Mouse (Mus musculus) hindbrain, postnatal 0 days (tissue): Measurements from ENCODE around the gene Boc. TPM values are rescaled to one million over a fixed set of nuclear protein-coding genes. Genes with fewer than 3 reads are reported as not detected.
A peak's percentile ranks its signal among the peaks of the same experiment; 100 is the strongest.

Experiments
- ATAC-seq: fragments of 200-750 bp; cut with Nextera tagmentation; 2 replicates; pipeline ENCODE4 v1.8.0; 2017; ENCODE audit warnings: mild to moderate bottlenecking, moderate TSS enrichment, moderate library complexity
- DNase-seq: peaks from one replicate; pipeline ENCODE4 v3.0.0-alpha.2; 2015; ENCODE audit warnings: low spot score
- H3K27ac ChIP-seq: fragments of 300-500 bp; sonication (generic); 2 replicates; pipeline ENCODE4 v1.5.1; 2014; ENCODE audit warnings: mild to moderate bottlenecking
- H3K27me3 ChIP-seq: fragments of 300-500 bp; sonication (generic); 2 replicates; pipeline ENCODE4 v1.6.1; 2014; ENCODE audit warnings: low read length, mixed read lengths; ENCODE audit not compliant: insufficient read depth
- H3K36me3 ChIP-seq: fragments of 300-500 bp; sonication (generic); 2 replicates; pipeline ENCODE4 v1.6.1; 2014; ENCODE audit warnings: low read length, mixed read lengths; ENCODE audit not compliant: insufficient read depth
- H3K4me1 ChIP-seq: fragments of 300-500 bp; sonication (generic); 2 replicates; pipeline ENCODE4 v1.6.1; 2014; ENCODE audit warnings: antibody characterized with exemption, low read length, mixed read lengths; ENCODE audit not compliant: insufficient read depth
- H3K4me2 ChIP-seq: fragments of 300-500 bp; sonication (generic); 2 replicates; pipeline ENCODE4 v1.6.1; 2014; ENCODE audit warnings: low read depth, mild to moderate bottlenecking, low read length, moderate library complexity, mixed read lengths
- H3K4me3 ChIP-seq: fragments of 300-500 bp; sonication (generic); 2 replicates; pipeline ENCODE4 v1.5.1; 2014; ENCODE audit warnings: low read length
- H3K9ac ChIP-seq: fragments of 300-500 bp; sonication (generic); replicated peaks from 2 replicates; pipeline ENCODE4 v1.6.1; 2014; ENCODE audit warnings: mild to moderate bottlenecking, low read length, moderate library complexity, mixed read lengths
- H3K9me3 ChIP-seq: fragments of 300-500 bp; sonication (generic); 2 replicates; pipeline ENCODE4 v1.6.1; 2016; ENCODE audit warnings: low read length, mixed read lengths
- CTCF ChIP-seq: IDR thresholded peaks from 2 replicates; pipeline ENCODE4 v1.5.1; 2016; ENCODE audit warnings: antibody characterized with exemption, control low read depth, low read depth
- WGBS: fragments of 180-500 bp; shearing (Covaris S2); extraction: QIAGEN DNeasy Blood & Tissue Kit; methylation state at CpG from one replicate; pipeline ENCODE4 v1.1.7; 2014; 5-methylcytosine and 5-hydroxymethylcytosine counted together
- polyA plus RNA-seq: library from polyadenylated mRNA; unstranded; fragments of >200 nt; fragmentation: Nextera tagmentation; extraction: Ambion mirVana; gene quantifications from 2 replicates; pipeline ENCODE4 v1.2.1, GENCODE M21; 2015
- total RNA-seq: library from RNA; depleted of rRNA; stranded (reverse); fragments of >200 nt; gene quantifications from 2 replicates; pipeline ENCODE4 v1.2.3, GENCODE M21; 2014

Gene Boc
- total and polyA plus RNA-seq, 2 experiments from 2014 or later, result 6.8 to 45.5 TPM

DNA sequence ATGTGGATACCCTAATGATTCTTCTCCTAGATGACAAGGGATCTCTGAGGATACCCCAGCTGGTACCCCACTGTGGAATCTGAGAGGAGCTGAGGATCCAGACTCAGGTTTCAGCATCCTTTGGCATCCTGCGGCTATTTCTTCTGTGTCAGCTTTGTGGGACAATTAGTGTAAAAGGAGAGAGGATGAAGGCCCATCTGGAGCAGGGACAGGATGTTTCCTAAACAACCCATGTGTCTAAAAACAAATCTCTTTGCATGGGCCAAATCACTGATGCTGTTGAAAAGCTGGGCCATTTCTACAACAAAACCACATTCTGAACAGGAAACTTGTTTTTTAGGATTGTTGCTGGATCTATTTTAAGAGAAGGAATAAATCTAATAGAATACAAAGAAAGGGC is 53.5 kb downstream of the Boc start:
- TF ChIP-seq CTCF, result no peak
- H3K4me3 ChIP-seq, result no peak overlapping the region
- H3K9me3 ChIP-seq, result no peaks in the 10 kb centered on the region
- 0 out of 2 replicates have a peak, but pooled peaks cover 8% of the 10 kb centered on the region for H3K36me3 ChIP-seq
- H3K27ac ChIP-seq, result no peak overlapping the region
- H3K27me3 ChIP-seq, result no peaks in the 10 kb centered on the region
- H3K9ac ChIP-seq, result no peak overlapping the region
- no peak overlapping the region for H3K4me2 ChIP-seq
- ATAC-seq, result no peak
- DNase-seq, result no peak
- peaks cover 14% of the 10 kb centered on the region for H3K4me1 ChIP-seq
- WGBS, result 80% methylated on average over 1 of the region's 1 CpGs

GRCm38 (mm10) chr16:44502895-44503575 is 55.7 kb downstream of the Boc start:
- Histone ChIP-seq H3K9me3 (no peaks in the 10 kb centered on the region), H3K4me1 (peaks cover 6% of the 10 kb centered on the region; the same call in 1 of the 2 replicates), H3K27ac (peak overlapping the region; percentile 49; the same call in 1 of the 2 replicates), H3K27me3 (no peaks in the 10 kb centered on the region), H3K9ac (no peak overlapping the region), H3K36me3 (peaks cover 24% of the 10 kb centered on the region; the same call in 1 of the 2 replicates), H3K4me3 (no peak overlapping the region), H3K4me2 (no peak overlapping the region)
- ATAC-seq (peak; percentile 84), DNase-seq (peak; percentile 79)
- WGBS, result 39% methylated on average over 8 of the region's 8 CpGs
- no peak for TF ChIP-seq CTCF

DNA sequence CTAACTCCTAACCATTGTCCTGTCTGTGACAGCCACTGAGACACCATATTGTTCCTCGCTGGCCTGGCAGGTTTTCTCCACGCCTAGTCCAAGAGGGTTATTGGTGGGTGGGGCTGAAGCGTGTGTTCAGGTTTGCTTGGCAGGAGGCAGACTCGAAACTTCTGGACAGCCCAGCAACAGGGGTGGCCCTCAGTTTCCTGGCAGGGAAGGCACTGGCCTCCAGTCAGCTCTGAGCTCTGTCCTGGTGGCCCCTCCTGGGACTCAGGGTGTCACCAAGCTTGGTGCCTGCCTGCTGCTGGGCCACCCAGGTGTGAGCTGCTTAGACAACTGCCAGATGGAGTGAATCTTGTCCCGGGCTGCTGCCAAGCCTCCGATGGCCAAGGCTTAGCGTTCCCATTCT is 56.4 kb downstream of the Boc start:
- Histone ChIP-seq H3K9me3 (no peaks in the 10 kb centered on the region), H3K27me3 (no peaks in the 10 kb centered on the region), H3K4me2 (no peak overlapping the region), H3K9ac (no peak overlapping the region), H3K27ac (peak overlapping the region; percentile 36; the same call in 1 of the 2 replicates), H3K4me1 (peaks cover 2% of the 10 kb centered on the region; the same call in 1 of the 2 replicates), H3K4me3 (no peak overlapping the region), H3K36me3 (peaks cover 30% of the 10 kb centered on the region; the same call in 1 of the 2 replicates)
- ATAC-seq (peak; percentile 16; the same call in 1 of the 2 replicates), DNase-seq (peak; percentile 54)
- no peak for TF ChIP-seq CTCF
- WGBS, result 45% methylated on average over 7 of the region's 7 CpGs

- no peak for ATAC-seq
- WGBS, result 82% methylated on average over 10 of the region's 10 CpGs
- H3K9ac ChIP-seq, result no peak overlapping the region
Observed at GRCm38 (mm10) chr16:44501783-44502182, 56.9 kb downstream of the Boc start.

GRCm38 (mm10) chr16:44498447-44498846 is 60.2 kb downstream of the Boc start:
- ATAC-seq (no peak), DNase-seq (no peak)
- Histone ChIP-seq H3K9ac (no peak overlapping the region), H3K4me3 (no peak overlapping the region), H3K27me3 (no peaks in the 10 kb centered on the region), H3K36me3 (peaks cover 31% of the 10 kb centered on the region; the same call in 1 of the 2 replicates), H3K9me3 (no peaks in the 10 kb centered on the region), H3K4me2 (no peak overlapping the region), H3K4me1 (0 out of 2 replicates have a peak, but pooled peaks cover 3% of the 10 kb centered on the region), H3K27ac (no peak overlapping the region)
- no peak for TF ChIP-seq CTCF
- WGBS, result 87% methylated on average over 3 of the region's 3 CpGs

More at GRCm38 (mm10) chr16:44501783-44502182, 56.9 kb downstream of the Boc start:
- no peak overlapping the region for H3K4me2 ChIP-seq
- TF ChIP-seq CTCF, result no peak
- DNase-seq, result no peak
- H3K4me1 ChIP-seq, result no peaks in the 10 kb centered on the region
- H3K27me3 ChIP-seq, result no peaks in the 10 kb centered on the region
- no peak overlapping the region for H3K4me3 ChIP-seq
- peaks cover 31% of the 10 kb centered on the region; the same call in 1 of the 2 replicates for H3K36me3 ChIP-seq
- no peaks in the 10 kb centered on the region for H3K9me3 ChIP-seq
- peak overlapping the region; percentile 36; the same call in 1 of the 2 replicates for H3K27ac ChIP-seq

GRCm38 (mm10) chr16:44496971-44497464 is 61.7 kb downstream of the Boc start:
- Histone ChIP-seq H3K36me3 (peaks cover 31% of the 10 kb centered on the region; the same call in 1 of the 2 replicates), H3K27ac (no peak overlapping the region; the same call in 1 of the 2 replicates), H3K9me3 (no peaks in the 10 kb centered on the region), H3K4me1 (0 out of 2 replicates have a peak, but pooled peaks cover 3% of the 10 kb centered on the region), H3K4me2 (no peak overlapping the region), H3K27me3 (no peaks in the 10 kb centered on the region), H3K9ac (no peak overlapping the region), H3K4me3 (no peak overlapping the region)
- no peak for DNase-seq
- WGBS, result 72% methylated on average over 15 of the region's 15 CpGs
- no peak for TF ChIP-seq CTCF
- ATAC-seq, result no peak
